Mouse (Mus musculus) hindbrain, postnatal 0 days (tissue): Measurements from ENCODE around the gene Zfp90. TPM values are rescaled to one million over a fixed set of nuclear protein-coding genes. Genes with fewer than 3 reads are reported as not detected.
"Not testable (repeated sequence)": the region's sequence is repeated elsewhere in the genome, so short reads cannot be mapped to it uniquely, and the experiment has no call there.

Source experiments
- ATAC-seq: fragments of 200-750 bp; cut with Nextera tagmentation; 2 replicates; pipeline ENCODE4 v1.8.0; 2017; ENCODE audit warnings: mild to moderate bottlenecking, moderate TSS enrichment, moderate library complexity
- DNase-seq: peaks from one replicate; pipeline ENCODE4 v3.0.0-alpha.2; 2015; ENCODE audit warnings: low spot score
- H3K27ac ChIP-seq: fragments of 300-500 bp; sonication (generic); 2 replicates; pipeline ENCODE4 v1.5.1; 2014; ENCODE audit warnings: mild to moderate bottlenecking
- H3K27me3 ChIP-seq: fragments of 300-500 bp; sonication (generic); 2 replicates; pipeline ENCODE4 v1.6.1; 2014; ENCODE audit warnings: low read length, mixed read lengths; ENCODE audit not compliant: insufficient read depth
- H3K36me3 ChIP-seq: fragments of 300-500 bp; sonication (generic); 2 replicates; pipeline ENCODE4 v1.6.1; 2014; ENCODE audit warnings: low read length, mixed read lengths; ENCODE audit not compliant: insufficient read depth
- H3K4me1 ChIP-seq: fragments of 300-500 bp; sonication (generic); 2 replicates; pipeline ENCODE4 v1.6.1; 2014; ENCODE audit warnings: antibody characterized with exemption, low read length, mixed read lengths; ENCODE audit not compliant: insufficient read depth
- H3K4me2 ChIP-seq: fragments of 300-500 bp; sonication (generic); 2 replicates; pipeline ENCODE4 v1.6.1; 2014; ENCODE audit warnings: low read depth, mild to moderate bottlenecking, low read length, moderate library complexity, mixed read lengths
- H3K4me3 ChIP-seq: fragments of 300-500 bp; sonication (generic); 2 replicates; pipeline ENCODE4 v1.5.1; 2014; ENCODE audit warnings: low read length
- H3K9ac ChIP-seq: fragments of 300-500 bp; sonication (generic); replicated peaks from 2 replicates; pipeline ENCODE4 v1.6.1; 2014; ENCODE audit warnings: mild to moderate bottlenecking, low read length, moderate library complexity, mixed read lengths
- H3K9me3 ChIP-seq: fragments of 300-500 bp; sonication (generic); 2 replicates; pipeline ENCODE4 v1.6.1; 2016; ENCODE audit warnings: low read length, mixed read lengths
- CTCF ChIP-seq: IDR thresholded peaks from 2 replicates; pipeline ENCODE4 v1.5.1; 2016; ENCODE audit warnings: antibody characterized with exemption, control low read depth, low read depth
- WGBS: fragments of 180-500 bp; shearing (Covaris S2); extraction: QIAGEN DNeasy Blood & Tissue Kit; methylation state at CpG from one replicate; pipeline ENCODE4 v1.1.7; 2014; 5-methylcytosine and 5-hydroxymethylcytosine counted together
- polyA plus RNA-seq: library from polyadenylated mRNA; unstranded; fragments of >200 nt; fragmentation: Nextera tagmentation; extraction: Ambion mirVana; gene quantifications from 2 replicates; pipeline ENCODE4 v1.2.1, GENCODE M21; 2015
- total RNA-seq: library from RNA; depleted of rRNA; stranded (reverse); fragments of >200 nt; gene quantifications from 2 replicates; pipeline ENCODE4 v1.2.3, GENCODE M21; 2014

Zfp90 gene
- total and polyA plus RNA-seq, 2 experiments from 2014 or later, result 22.6 to 32.2 TPM

DNA sequence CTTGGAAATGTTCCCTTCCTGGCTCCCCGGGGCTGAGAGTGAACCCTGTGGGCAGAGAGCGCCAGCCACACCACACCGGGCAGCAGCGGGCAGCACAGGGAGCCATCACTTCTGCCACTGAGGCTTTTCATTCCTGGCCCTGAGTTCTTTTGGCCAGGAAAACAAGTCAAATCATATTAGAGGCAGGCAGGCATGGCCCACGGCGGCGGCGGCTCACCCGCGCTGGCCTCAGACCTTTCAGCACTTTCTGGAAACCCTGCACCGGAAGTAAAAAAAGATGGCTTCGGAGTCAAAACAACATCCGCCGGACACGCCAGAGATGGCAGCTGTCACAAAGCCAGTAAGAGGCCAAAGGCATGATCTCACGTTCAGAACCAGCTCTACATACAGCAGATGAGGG is 9.3 kb upstream of the Zfp90 start:
- DNase-seq (peak; percentile 19), ATAC-seq (0 out of 2 replicates have a peak, but pooled peaks have one; percentile 10)
- Histone ChIP-seq H3K9me3 (no peaks in the 10 kb centered on the region), H3K4me1 (no peaks in the 10 kb centered on the region), H3K9ac (no peak overlapping the region), H3K36me3 (no peaks in the 10 kb centered on the region), H3K27me3 (no peaks in the 10 kb centered on the region), H3K4me2 (no peak overlapping the region), H3K4me3 (no peak overlapping the region), H3K27ac (no peak overlapping the region)
- no peak for TF ChIP-seq CTCF
- 46% methylated on average over 16 of the region's 16 CpGs for WGBS

DNA sequence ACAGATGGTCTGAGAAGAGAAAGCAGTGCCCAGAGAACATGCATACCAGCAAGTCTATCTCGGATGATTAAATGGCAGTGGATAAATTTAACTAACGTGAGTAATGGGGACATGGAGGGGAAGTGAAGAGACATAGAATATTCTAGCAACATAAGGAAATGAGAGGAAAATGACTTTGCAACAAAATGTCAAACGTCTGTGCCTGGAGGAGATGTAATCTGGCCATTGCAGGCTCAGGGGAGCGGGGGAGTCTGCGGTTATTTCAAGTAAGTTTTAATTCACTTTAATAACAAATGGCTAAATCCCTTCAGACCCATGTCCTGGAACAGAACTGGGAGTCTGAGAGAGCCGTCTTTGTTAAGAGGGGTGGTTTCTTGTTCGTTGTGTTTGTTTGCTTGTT is 5.1 kb upstream of the Zfp90 start:
- Histone ChIP-seq H3K27ac (no peak overlapping the region), H3K27me3 (no peaks in the 10 kb centered on the region), H3K4me2 (no peak overlapping the region), H3K4me1 (no peaks in the 10 kb centered on the region), H3K9ac (no peak overlapping the region), H3K9me3 (no peaks in the 10 kb centered on the region), H3K36me3 (no peaks in the 10 kb centered on the region), H3K4me3 (no peak overlapping the region)
- 52% methylated on average over 7 of the region's 7 CpGs for WGBS
- TF ChIP-seq CTCF, result no peak
- DNase-seq, result no peak
- ATAC-seq, result no peak

DNA sequence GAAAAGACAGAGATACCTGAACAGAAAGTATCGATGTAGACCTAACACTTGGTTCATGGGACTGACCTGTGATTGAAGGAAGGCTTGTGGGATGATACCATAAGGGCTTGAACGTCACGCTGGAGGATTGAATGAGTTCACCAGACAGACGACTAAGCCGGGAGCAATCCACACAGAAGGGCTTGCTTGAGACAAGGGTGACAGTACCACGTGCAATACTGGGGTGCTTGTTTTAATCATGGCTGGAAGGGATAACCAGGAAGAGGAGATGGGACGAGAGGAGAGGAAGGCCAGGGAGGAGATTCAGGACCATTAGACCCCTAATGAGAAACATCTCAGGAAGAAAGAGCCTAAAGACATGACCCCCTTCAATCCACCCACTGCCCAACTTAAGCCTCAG is 4.6 kb upstream of the Zfp90 start:
- Histone ChIP-seq H3K27ac (no peak overlapping the region), H3K4me1 (no peaks in the 10 kb centered on the region), H3K4me3 (no peak overlapping the region), H3K9ac (no peak overlapping the region), H3K4me2 (no peak overlapping the region), H3K9me3 (no peaks in the 10 kb centered on the region), H3K36me3 (no peaks in the 10 kb centered on the region), H3K27me3 (no peaks in the 10 kb centered on the region)
- TF ChIP-seq CTCF, result no peak
- no peak for ATAC-seq
- DNase-seq, result no peak
- 81% methylated on average over 7 of the region's 7 CpGs for WGBS

DNA sequence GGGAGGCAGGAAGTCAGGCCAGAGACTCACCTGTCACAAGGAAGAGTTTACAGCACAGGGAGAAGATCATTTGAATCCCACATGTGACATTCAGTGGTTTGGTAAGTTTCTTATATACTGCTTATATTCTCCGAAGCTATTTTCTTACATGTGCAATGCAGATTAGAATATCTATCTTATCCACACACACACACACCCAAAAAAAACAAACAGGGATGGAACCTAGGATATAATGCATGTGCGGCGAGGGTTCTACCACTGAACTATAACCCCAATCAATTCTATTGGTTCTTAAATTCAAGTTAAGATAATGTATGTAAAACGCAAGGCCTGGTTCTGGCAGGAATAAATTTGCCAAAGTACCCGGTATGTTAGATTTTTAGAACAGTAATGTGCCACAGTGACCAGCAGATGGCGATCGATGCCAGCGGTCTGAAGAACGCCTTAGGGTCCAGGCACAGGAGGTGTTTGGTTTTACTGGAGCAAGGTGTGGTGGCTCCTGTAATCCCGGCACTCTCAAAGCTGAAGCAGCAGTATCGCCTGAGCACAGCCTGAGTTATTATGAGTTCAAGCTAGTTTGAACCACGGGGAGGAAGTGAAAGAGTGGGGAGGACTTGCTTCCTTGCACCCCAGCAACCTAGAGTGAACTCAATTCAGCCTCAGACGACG is 3.2 kb upstream of the Zfp90 start:
- Histone ChIP-seq H3K4me1 (0 out of 2 replicates have a peak, but pooled peaks cover 5% of the 10 kb centered on the region), H3K27ac (no peak overlapping the region), H3K4me3 (no peak overlapping the region), H3K27me3 (no peaks in the 10 kb centered on the region), H3K9me3 (no peaks in the 10 kb centered on the region), H3K4me2 (no peak overlapping the region), H3K36me3 (no peaks in the 10 kb centered on the region), H3K9ac (no peak overlapping the region)
- WGBS, result 18% methylated on average over 14 of the region's 14 CpGs
- peak; percentile 91 for TF ChIP-seq CTCF
- ATAC-seq (no peak), DNase-seq (peak; percentile 82)

DNA sequence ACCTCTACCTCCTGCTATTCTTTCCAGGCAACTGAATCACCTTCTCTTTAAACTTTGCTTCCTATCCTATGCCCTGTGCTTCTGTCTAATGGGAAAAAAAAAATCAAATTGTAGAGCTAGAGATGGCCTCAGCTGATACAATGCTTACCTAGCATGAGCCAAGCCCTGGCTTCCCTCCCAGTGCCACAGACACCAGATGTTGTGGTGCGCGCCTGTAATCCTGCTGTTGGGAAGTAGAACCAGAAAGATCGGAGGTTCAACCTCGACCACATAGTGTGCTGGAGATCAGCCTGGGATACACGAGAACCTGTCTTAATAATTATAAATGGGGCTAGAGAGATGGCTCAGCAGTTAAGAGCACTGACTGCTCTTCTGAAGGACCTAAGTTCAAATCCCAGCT is 2.6 kb downstream of the Zfp90 start:
- Histone ChIP-seq H3K4me2 (no peak overlapping the region), H3K9me3 (peaks cover 3% of the 10 kb centered on the region; the same call in 1 of the 2 replicates), H3K4me1 (0 out of 2 replicates have a peak, but pooled peaks cover 5% of the 10 kb centered on the region), H3K27ac (no peak overlapping the region), H3K9ac (no peak overlapping the region), H3K36me3 (peaks cover 33% of the 10 kb centered on the region), H3K4me3 (no peak overlapping the region), H3K27me3 (no peaks in the 10 kb centered on the region)
- ATAC-seq (no peak), DNase-seq (no peak)
- no peak for TF ChIP-seq CTCF
- WGBS, result 93% methylated on average over 5 of the region's 5 CpGs

DNA sequence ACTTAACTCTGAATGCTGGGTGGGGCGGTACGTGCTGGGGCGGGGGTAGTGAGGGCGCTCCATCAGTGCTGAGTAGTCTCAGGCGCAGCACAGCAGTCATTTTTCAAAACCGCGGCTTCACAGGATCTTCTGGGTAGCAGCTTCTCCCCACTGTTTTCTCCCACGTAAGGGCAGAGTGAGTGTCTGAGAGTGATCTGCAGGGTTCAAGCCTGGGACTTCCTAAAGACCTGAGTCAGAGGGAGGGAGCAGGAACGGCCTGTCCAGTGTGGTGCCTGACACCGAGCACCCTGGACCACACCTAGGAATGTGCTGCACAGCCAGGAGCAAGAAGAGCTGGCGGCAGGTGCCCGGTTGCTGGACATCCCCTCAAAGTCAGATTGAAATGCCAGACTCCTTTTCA is 16.0 kb downstream of the Zfp90 start:
- WGBS, result 36% methylated on average over 12 of the region's 12 CpGs
- TF ChIP-seq CTCF, result no peak
- H3K4me3 ChIP-seq, result no peak overlapping the region
- DNase-seq (no peak), ATAC-seq (no peak)
- H3K4me1 ChIP-seq, result no peaks in the 10 kb centered on the region
- peaks cover 2% of the 10 kb centered on the region; the same call in 1 of the 2 replicates for H3K36me3 ChIP-seq
- H3K9me3 ChIP-seq, result 0 out of 2 replicates have a peak, but pooled peaks cover 2% of the 10 kb centered on the region
- H3K4me2 ChIP-seq, result no peak overlapping the region
- no peak overlapping the region for H3K27ac ChIP-seq
- no peak overlapping the region for H3K9ac ChIP-seq
- no peaks in the 10 kb centered on the region for H3K27me3 ChIP-seq

DNA sequence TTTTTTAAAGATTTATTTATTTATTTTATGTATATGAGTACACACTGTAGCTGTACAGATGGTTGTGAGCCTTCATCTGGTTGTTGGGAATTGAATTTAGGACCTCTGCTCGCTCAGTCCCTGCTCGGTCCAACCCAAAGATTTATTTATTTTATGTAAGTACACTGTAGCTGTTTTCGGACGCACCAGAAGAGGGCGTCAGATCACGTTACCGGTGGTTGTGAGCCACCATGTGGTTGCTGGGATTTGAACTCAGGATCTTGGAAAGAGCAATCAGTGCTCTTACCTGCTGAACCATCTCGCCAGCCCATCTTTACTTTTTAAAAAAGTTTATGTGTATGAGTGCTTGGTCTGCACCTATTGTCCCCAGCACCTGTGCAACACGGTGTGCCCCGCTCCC is 16.8 kb downstream of the Zfp90 start:
- not testable (repeated sequence) for H3K9me3 ChIP-seq, DNase-seq, H3K27ac ChIP-seq, H3K4me3 ChIP-seq, H3K4me1 ChIP-seq, H3K9ac ChIP-seq, H3K27me3 ChIP-seq, ATAC-seq, H3K4me2 ChIP-seq, H3K36me3 ChIP-seq
- WGBS, result 59% methylated on average over 10 of the region's 10 CpGs
